Mouse (Mus musculus): ENCODE results near the gene Gas2l3. TPM values are rescaled to one million over a fixed set of nuclear protein-coding genes. Genes with fewer than 3 reads are reported as not detected.

Gene Gas2l3
- total and polyA plus RNA-seq, 3 experiments, result 2.9 to 3.7 TPM; not detected in 1

- no peak overlapping the region for H3K27ac ChIP-seq (ENCODE audit: control insufficient read depth, low read depth, low read length)
- H3K79me2 ChIP-seq (ENCODE audit: control insufficient read depth, insufficient read depth, low read length, poor library complexity), result no peaks in the 10 kb centered on the region
- H3K27me3 ChIP-seq (ENCODE audit: control insufficient read depth in 1 of 2, insufficient read depth in 2 of 2, low read length in 2 of 2), result no peaks in the 10 kb centered on the region
- peaks cover 0 to 2% of the 10 kb centered on the region in 2 experiments; a peak in 2 of 4 replicates for H3K36me3 ChIP-seq (ENCODE audit: control insufficient read depth in 1 of 2, insufficient read depth in 2 of 2, low read length in 2 of 2)
- no peaks in the 10 kb centered on the region for H3K9me3 ChIP-seq (replicated peaks; ENCODE audit: insufficient read depth, low read length)
- no peak for TF ChIP-seq KAT2A (conservative IDR thresholded peaks at IDR 0.05; ENCODE audit: low read depth, low read length)
- no peak for TF ChIP-seq RCOR1 (IDR thresholded peaks at IDR 0.05; ENCODE audit: low read depth, low read length)
- no peak for TF ChIP-seq EP300 (IDR thresholded peaks at IDR 0.05; ENCODE audit: low read depth in 1 of 2, low read length in 2 of 2)
- no peak for TF ChIP-seq NRF1 (IDR thresholded peaks at IDR 0.05; ENCODE audit: insufficient read depth, low read depth, low read length, poor library complexity, severe bottlenecking)
- no peak for TF ChIP-seq MXI1 (IDR thresholded peaks at IDR 0.05; ENCODE audit: low read depth, low read length)
- TF ChIP-seq MAX (IDR thresholded peaks at IDR 0.05; ENCODE audit: low read length), result no peak
- no peak overlapping the region for H3K4me3 ChIP-seq (ENCODE audit: control insufficient read depth in 1 of 2, insufficient read depth in 1 of 2, low read depth in 2 of 2, low read length in 2 of 2)
- peaks cover 3 to 5% of the 10 kb centered on the region in 2 experiments; a peak in 3 of 4 replicates for H3K4me1 ChIP-seq (ENCODE audit: control insufficient read depth in 1 of 2, insufficient read depth in 2 of 2, low read length in 2 of 2)
- DNase-seq (ENCODE audit: low read depth, low spot score), result no peak
- no peak overlapping the region for H3K9ac ChIP-seq (ENCODE audit: control insufficient read depth, low read depth, low read length, poor library complexity, severe bottlenecking)
Observed at GRCm38 (mm10) chr10:89437996-89438395, 5.8 kb downstream of the Gas2l3 start.

DNA sequence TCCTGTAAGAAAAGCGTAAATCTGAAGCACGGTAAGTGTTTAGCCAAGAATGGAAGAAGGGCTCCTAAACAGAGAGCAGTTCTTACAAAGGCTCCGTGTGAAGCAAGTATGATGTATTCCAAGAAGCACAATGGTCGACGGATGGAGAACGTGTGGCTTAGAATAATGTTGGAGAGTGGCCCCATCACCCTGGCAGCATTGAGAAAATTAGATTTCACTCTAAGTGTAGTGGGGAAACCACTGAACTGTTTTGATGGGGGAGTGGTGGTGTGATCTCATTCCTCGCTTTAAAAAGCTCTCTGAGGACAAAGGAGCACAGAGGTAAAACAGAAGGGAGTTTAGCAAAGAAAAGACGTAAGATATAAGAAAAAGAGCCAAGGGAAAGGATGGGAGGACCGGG, 6.3 kb downstream of the Gas2l3 start:
- no peak overlapping the region for H3K9ac ChIP-seq (ENCODE audit: control insufficient read depth, low read depth, low read length, poor library complexity, severe bottlenecking)
- H3K79me2 ChIP-seq (ENCODE audit: control insufficient read depth, insufficient read depth, low read length, poor library complexity), result no peaks in the 10 kb centered on the region
- DNase-seq (ENCODE audit: low read depth, low spot score), result no peak
- H3K4me3 ChIP-seq (ENCODE audit: control insufficient read depth in 1 of 2, insufficient read depth in 1 of 2, low read depth in 2 of 2, low read length in 2 of 2), result no peak overlapping the region
- TF ChIP-seq RAD21 (IDR thresholded peaks at IDR 0.05; ENCODE audit: low read depth, low read length), result no peak
- no peak for TF ChIP-seq MYB (IDR thresholded peaks at IDR 0.05; ENCODE audit: low read depth, low read length)
- no peak for TF ChIP-seq MXI1 (IDR thresholded peaks at IDR 0.05; ENCODE audit: low read depth, low read length)
- no peak for TF ChIP-seq KAT2A (conservative IDR thresholded peaks at IDR 0.05; ENCODE audit: low read depth, low read length)
- no peak for TF ChIP-seq SMC3 (IDR thresholded peaks at IDR 0.05; ENCODE audit: low read depth, low read length)
- peaks cover 1 to 5% of the 10 kb centered on the region in 2 experiments; a peak in 3 of 4 replicates for H3K4me1 ChIP-seq (ENCODE audit: control insufficient read depth in 1 of 2, insufficient read depth in 2 of 2, low read length in 2 of 2)
- H3K36me3 ChIP-seq (ENCODE audit: control insufficient read depth in 1 of 2, insufficient read depth in 2 of 2, low read length in 2 of 2), result peaks cover 0 to 2% of the 10 kb centered on the region in 2 experiments; a peak in 2 of 4 replicates
- no peaks in the 10 kb centered on the region for H3K9me3 ChIP-seq (replicated peaks; ENCODE audit: insufficient read depth, low read length)
- no peak overlapping the region for H3K27ac ChIP-seq (ENCODE audit: control insufficient read depth, low read depth, low read length)
- H3K27me3 ChIP-seq (ENCODE audit: control insufficient read depth in 1 of 2, insufficient read depth in 2 of 2, low read length in 2 of 2), result no peaks in the 10 kb centered on the region

- peaks cover 0 to 5% of the 10 kb centered on the region in 2 experiments; a peak in 1 of 4 replicates for H3K4me1 ChIP-seq (ENCODE audit: control insufficient read depth in 1 of 2, insufficient read depth in 2 of 2, low read length in 2 of 2)
- peaks cover 0 to 2% of the 10 kb centered on the region in 2 experiments; a peak in 3 of 4 replicates for H3K36me3 ChIP-seq (ENCODE audit: control insufficient read depth in 1 of 2, insufficient read depth in 2 of 2, low read length in 2 of 2)
- H3K9ac ChIP-seq (ENCODE audit: control insufficient read depth, low read depth, low read length, poor library complexity, severe bottlenecking), result no peak overlapping the region
- H3K4me3 ChIP-seq (ENCODE audit: control insufficient read depth in 1 of 2, insufficient read depth in 1 of 2, low read depth in 2 of 2, low read length in 2 of 2), result no peak overlapping the region
- H3K27me3 ChIP-seq (ENCODE audit: control insufficient read depth in 1 of 2, insufficient read depth in 2 of 2, low read length in 2 of 2), result no peaks in the 10 kb centered on the region
- TF ChIP-seq ETS1 (IDR thresholded peaks at IDR 0.05; ENCODE audit: low read depth, low read length) (no peak), RAD21 (IDR thresholded peaks at IDR 0.05; ENCODE audit: low read depth, low read length) (no peak), CHD2 (IDR thresholded peaks at IDR 0.05; ENCODE audit: low read length) (no peak)
- no peaks in the 10 kb centered on the region for H3K79me2 ChIP-seq (ENCODE audit: control insufficient read depth, insufficient read depth, low read length, poor library complexity)
- no peak overlapping the region for H3K27ac ChIP-seq (ENCODE audit: control insufficient read depth, low read depth, low read length)
- no peaks in the 10 kb centered on the region for H3K9me3 ChIP-seq (replicated peaks; ENCODE audit: insufficient read depth, low read length)
- DNase-seq (ENCODE audit: low read depth, low spot score), result no peak
Observed at GRCm38 (mm10) chr10:89435920-89436319, 7.8 kb downstream of the Gas2l3 start.

Data from MEL (cell line).